Mouse (Mus musculus) hindbrain, embryonic 16.5 days (tissue): ENCODE measurements at regions not wholly inside any gene's neighbourhood (a gene's known extent, or its start where the extent isn't known, plus 50 kb on each side); places are given as distances from the start of the nearest gene placed in this dataset.

ENCODE experiments used
- ATAC-seq: fragments of 200-750 bp; cut with Nextera tagmentation; 2 replicates; pipeline ENCODE4 v1.8.0; 2017; ENCODE audit warnings: moderate TSS enrichment, moderate library complexity
- H3K27ac ChIP-seq: fragments of 300-500 bp; sonication (generic); 2 replicates; pipeline ENCODE4 v1.5.1; 2014; ENCODE audit warnings: low read depth, mild to moderate bottlenecking, control low read depth, low read length, moderate library complexity
- H3K27me3 ChIP-seq: fragments of 300-500 bp; sonication (generic); replicated peaks from 2 replicates; pipeline ENCODE4 v1.6.1; 2014; ENCODE audit warnings: low read length; ENCODE audit not compliant: control insufficient read depth, insufficient read depth
- H3K36me3 ChIP-seq: fragments of 300-500 bp; sonication (generic); 2 replicates; pipeline ENCODE4 v1.6.1; 2014; ENCODE audit warnings: mild to moderate bottlenecking, low read length, moderate library complexity, mixed read lengths; ENCODE audit not compliant: control insufficient read depth, insufficient read depth
- H3K4me1 ChIP-seq: fragments of 300-500 bp; sonication (generic); 2 replicates; pipeline ENCODE4 v1.6.1; 2014; ENCODE audit warnings: low read depth, low read length; ENCODE audit not compliant: control insufficient read depth, insufficient read depth
- H3K4me2 ChIP-seq: fragments of 300-500 bp; sonication (generic); 2 replicates; pipeline ENCODE4 v1.6.1; 2014; ENCODE audit warnings: mild to moderate bottlenecking, low read length, control low read depth, moderate library complexity
- H3K4me3 ChIP-seq: fragments of 300-500 bp; sonication (generic); 2 replicates; pipeline ENCODE4 v1.5.1; 2014; ENCODE audit warnings: mild to moderate bottlenecking, low read length, control low read depth, moderate library complexity
- H3K9ac ChIP-seq: fragments of 300-500 bp; sonication (generic); 2 replicates; pipeline ENCODE4 v1.6.1; 2014; ENCODE audit warnings: low read depth, mild to moderate bottlenecking, control low read depth, low read length, moderate library complexity
- H3K9me3 ChIP-seq: fragments of 300-500 bp; sonication (generic); 2 replicates; pipeline ENCODE4 v1.6.1; 2014; ENCODE audit warnings: mild to moderate bottlenecking, low read length, moderate library complexity; ENCODE audit not compliant: control insufficient read depth
- WGBS: fragments of 180-500 bp; shearing (Covaris S2); extraction: QIAGEN DNeasy Blood & Tissue Kit; methylation state at CpG from one replicate; pipeline ENCODE4 v1.1.7; 2014; 5-methylcytosine and 5-hydroxymethylcytosine counted together

- no peaks in the 10 kb centered on the region for H3K36me3 ChIP-seq
- ATAC-seq = no peak
- H3K4me2 ChIP-seq = no peak overlapping the region
- no peak overlapping the region for H3K9ac ChIP-seq
- H3K4me1 ChIP-seq = no peaks in the 10 kb centered on the region
- WGBS = 84% methylated on average over 7 of the region's 7 CpGs
- H3K4me3 ChIP-seq = no peak overlapping the region
- H3K9me3 ChIP-seq = no peaks in the 10 kb centered on the region; the same call in 1 of the 2 replicates
- no peaks in the 10 kb centered on the region for H3K27me3 ChIP-seq
- no peak overlapping the region for H3K27ac ChIP-seq
Observed at GRCm38 (mm10) chr1:92329491-92329890, 134.0 kb upstream of the Hdac4 start.

GRCm38 (mm10) chr1:92327141-92327540, 131.6 kb upstream of the Hdac4 start:
- H3K4me3 ChIP-seq = no peak overlapping the region
- no peak for ATAC-seq
- 88% methylated on average over 6 of the region's 6 CpGs for WGBS
- H3K27me3 ChIP-seq = no peaks in the 10 kb centered on the region
- no peaks in the 10 kb centered on the region for H3K9me3 ChIP-seq
- no peaks in the 10 kb centered on the region for H3K36me3 ChIP-seq
- no peak overlapping the region for H3K27ac ChIP-seq
- no peaks in the 10 kb centered on the region for H3K4me1 ChIP-seq
- no peak overlapping the region for H3K4me2 ChIP-seq
- H3K9ac ChIP-seq = no peak overlapping the region

DNA sequence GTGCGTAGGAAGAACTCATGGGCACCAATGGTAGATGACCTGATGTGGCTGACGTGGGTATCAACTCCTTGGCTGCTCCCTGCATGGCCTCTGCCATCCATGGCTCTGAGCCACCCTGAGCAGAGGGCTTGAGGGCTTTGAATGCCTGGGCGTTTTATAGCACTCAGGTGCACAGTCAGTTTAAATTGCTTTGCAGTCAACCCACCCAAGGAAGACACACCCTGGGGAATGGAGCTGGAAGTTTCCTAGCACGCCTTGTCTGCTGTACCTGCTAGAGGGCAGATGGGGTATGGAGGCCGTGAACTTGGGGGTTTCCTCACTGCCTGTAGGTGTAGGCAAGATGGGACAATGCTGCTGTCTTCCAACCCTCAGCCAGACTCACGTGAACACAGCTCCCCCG, 129.8 kb upstream of the Hdac4 start:
- no peak overlapping the region for H3K4me3 ChIP-seq
- 95% methylated on average over 7 of the region's 7 CpGs for WGBS
- H3K27me3 ChIP-seq = no peaks in the 10 kb centered on the region

GRCm38 (mm10) chr1:92324091-92324950, 128.8 kb upstream of the Hdac4 start:
- WGBS = 48% methylated on average over 14 of the region's 14 CpGs
- no peak overlapping the region for H3K27ac ChIP-seq
- no peaks in the 10 kb centered on the region for H3K36me3 ChIP-seq
- no peaks in the 10 kb centered on the region for H3K27me3 ChIP-seq
- H3K4me3 ChIP-seq = no peak overlapping the region
- H3K4me1 ChIP-seq = no peaks in the 10 kb centered on the region
- no peak for ATAC-seq
- no peaks in the 10 kb centered on the region for H3K9me3 ChIP-seq
- no peak overlapping the region for H3K4me2 ChIP-seq
- no peak overlapping the region for H3K9ac ChIP-seq

More for the DNA sequence above, 129.8 kb upstream of the Hdac4 start:
- Histone ChIP-seq H3K4me2 (no peak overlapping the region), H3K4me1 (no peaks in the 10 kb centered on the region), H3K27ac (no peak overlapping the region), H3K9ac (no peak overlapping the region), H3K36me3 (no peaks in the 10 kb centered on the region), H3K9me3 (no peaks in the 10 kb centered on the region)
- no peak for ATAC-seq

DNA sequence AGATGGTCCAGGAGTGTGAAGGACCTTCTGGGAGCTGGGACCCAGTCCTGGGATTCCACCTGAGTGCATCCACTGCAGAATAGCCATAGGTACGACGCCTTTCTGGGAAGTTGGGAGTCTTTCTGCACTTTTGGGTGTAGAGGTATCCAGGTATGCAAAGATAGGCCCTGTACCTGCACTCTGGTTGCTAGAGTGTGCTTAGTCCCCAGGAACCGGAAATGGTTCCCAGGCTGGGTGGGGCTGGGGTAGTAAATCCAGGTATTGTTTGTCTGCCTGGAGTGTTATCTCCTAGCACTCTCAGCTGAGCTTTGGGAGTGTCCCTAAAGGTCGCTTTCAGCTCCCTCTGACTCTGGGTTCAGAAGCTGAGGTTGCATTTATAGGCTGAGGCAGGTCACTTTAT, 121.6 kb upstream of the Hdac4 start:
- WGBS = 89% methylated on average over 4 of the region's 4 CpGs
- H3K9ac ChIP-seq = no peak overlapping the region
- H3K4me3 ChIP-seq = no peak overlapping the region

DNA sequence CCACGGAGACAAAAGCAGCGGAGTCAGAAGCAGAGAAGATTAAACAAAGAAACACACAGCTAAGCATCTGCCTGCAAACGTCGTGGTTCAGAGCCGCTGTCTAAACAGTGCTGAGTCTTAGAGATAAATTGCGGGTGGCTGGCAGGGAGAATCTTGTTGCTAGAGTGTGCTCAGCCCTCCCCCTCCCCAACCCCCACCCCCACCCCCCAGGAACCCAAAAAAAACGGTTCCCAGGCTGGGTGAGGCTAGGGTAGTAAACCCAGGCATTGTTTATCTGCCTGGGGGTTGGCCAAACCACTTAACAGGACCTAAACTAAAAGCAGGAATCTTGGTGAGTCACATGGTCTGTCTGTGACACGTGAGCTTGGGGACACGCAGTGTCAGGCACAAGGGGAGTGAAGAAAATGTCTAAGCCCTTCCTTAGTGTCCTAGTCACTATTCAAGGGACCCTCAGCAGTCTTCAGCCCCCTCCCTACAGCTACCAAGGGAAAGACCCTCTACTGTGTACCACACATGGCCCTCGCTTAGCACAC, 120.8 kb upstream of the Hdac4 start:
- H3K27ac ChIP-seq = no peak overlapping the region
- 22% methylated on average over 10 of the region's 10 CpGs for WGBS
- no peak overlapping the region for H3K4me2 ChIP-seq
- H3K4me3 ChIP-seq = no peak overlapping the region
- H3K9me3 ChIP-seq = no peaks in the 10 kb centered on the region
- H3K9ac ChIP-seq = no peak overlapping the region
- no peaks in the 10 kb centered on the region for H3K27me3 ChIP-seq
- peak; percentile 45; the same call in 1 of the 2 replicates for ATAC-seq
- H3K4me1 ChIP-seq = no peaks in the 10 kb centered on the region
- no peaks in the 10 kb centered on the region for H3K36me3 ChIP-seq

More for the DNA sequence above, 121.6 kb upstream of the Hdac4 start:
- H3K27ac ChIP-seq = no peak overlapping the region
- H3K4me2 ChIP-seq = no peak overlapping the region
- H3K36me3 ChIP-seq = no peaks in the 10 kb centered on the region
- H3K9me3 ChIP-seq = no peaks in the 10 kb centered on the region
- H3K27me3 ChIP-seq = no peaks in the 10 kb centered on the region
- no peak for ATAC-seq
- H3K4me1 ChIP-seq = no peaks in the 10 kb centered on the region

GRCm38 (mm10) chr1:92313001-92313597, 117.6 kb upstream of the Hdac4 start:
- no peaks in the 10 kb centered on the region for H3K9me3 ChIP-seq
- H3K4me1 ChIP-seq = no peaks in the 10 kb centered on the region
- H3K4me2 ChIP-seq = no peak overlapping the region
- WGBS = 65% methylated on average over 16 of the region's 16 CpGs
- H3K27ac ChIP-seq = no peak overlapping the region
- H3K4me3 ChIP-seq = no peak overlapping the region
- H3K27me3 ChIP-seq = no peaks in the 10 kb centered on the region
- no peaks in the 10 kb centered on the region for H3K36me3 ChIP-seq
- no peak for ATAC-seq
- no peak overlapping the region for H3K9ac ChIP-seq

- Histone ChIP-seq H3K27ac (no peak overlapping the region), H3K9ac (no peak overlapping the region), H3K4me1 (no peaks in the 10 kb centered on the region), H3K4me3 (no peak overlapping the region), H3K27me3 (no peaks in the 10 kb centered on the region), H3K9me3 (peaks cover 2% of the 10 kb centered on the region; the same call in 1 of the 2 replicates), H3K4me2 (no peak overlapping the region), H3K36me3 (no peaks in the 10 kb centered on the region)
- no peak for ATAC-seq
- WGBS = 76% methylated on average over 2 of the region's 2 CpGs
Observed at GRCm38 (mm10) chr1:92309883-92310282, 114.4 kb upstream of the Hdac4 start.

- peaks cover 2% of the 10 kb centered on the region; the same call in 1 of the 2 replicates for H3K9me3 ChIP-seq
- H3K9ac ChIP-seq = no peak overlapping the region
- WGBS = 85% methylated on average over 6 of the region's 6 CpGs
Observed at GRCm38 (mm10) chr1:92309381-92309780, 113.9 kb upstream of the Hdac4 start.

More at GRCm38 (mm10) chr1:92309381-92309780, 113.9 kb upstream of the Hdac4 start:
- no peaks in the 10 kb centered on the region for H3K4me1 ChIP-seq
- no peak overlapping the region for H3K4me3 ChIP-seq
- no peaks in the 10 kb centered on the region for H3K36me3 ChIP-seq
- H3K27ac ChIP-seq = no peak overlapping the region
- no peak overlapping the region for H3K4me2 ChIP-seq
- no peak for ATAC-seq
- H3K27me3 ChIP-seq = no peaks in the 10 kb centered on the region
